Mouse (Mus musculus) right cerebral cortex, postnatal 14 days (tissue): ENCODE measurements around the gene 2810004N23Rik.

Experiments
- DNase-seq: peaks from one replicate; pipeline ENCODE4 v3.0.0; 2022

Gene 2810004N23Rik

GRCm38 (mm10) chr8:124862321-124863162 is at the start of gene 2810004N23Rik, which contains the start of gene Gnpat:
2810004N23Rik (minus strand) TSS chr8:124863120.
Gnpat (plus strand) TSS chr8:124863033.
- DNase-seq, result peak; percentile 95

GRCm38 (mm10) chr8:124911938-124912872 is 49.3 kb upstream of the 2810004N23Rik start:
- DNase-seq, result no peak

- no peak for DNase-seq
Observed at GRCm38 (mm10) chr8:124910349-124910748, 47.4 kb upstream of the 2810004N23Rik start.

GRCm38 (mm10) chr8:124909936-124910335 is 47.0 kb upstream of the 2810004N23Rik start:
- no peak for DNase-seq

- DNase-seq, result no peak
Observed at GRCm38 (mm10) chr8:124905482-124905881, 42.6 kb upstream of the 2810004N23Rik start.

- DNase-seq, result no peak
Observed at GRCm38 (mm10) chr8:124903198-124903597, 40.3 kb upstream of the 2810004N23Rik start.

- DNase-seq, result no peak
Observed at GRCm38 (mm10) chr8:124898251-124898905, 35.5 kb upstream of the 2810004N23Rik start.

GRCm38 (mm10) chr8:124897386-124898250 is 34.7 kb upstream of the 2810004N23Rik start, which contains the start of the genes Exoc8 and Sprtn:
Exoc8 (minus strand) TSS chr8:124897705.
Sprtn (plus strand) TSS chr8:124897886.
- peak; percentile 98 for DNase-seq

- peak; percentile 73 for DNase-seq
Observed at GRCm38 (mm10) chr8:124896632-124897385, 33.9 kb upstream of the 2810004N23Rik start.

- DNase-seq, result peak; percentile 26
Observed at GRCm38 (mm10) chr8:124896010-124896631, 33.2 kb upstream of the 2810004N23Rik start.

- no peak for DNase-seq
Observed at GRCm38 (mm10) chr8:124892596-124892995, 29.7 kb upstream of the 2810004N23Rik start.

GRCm38 (mm10) chr8:124888385-124888784 is 25.5 kb upstream of the 2810004N23Rik start:
- no peak for DNase-seq

- no peak for DNase-seq
Observed at GRCm38 (mm10) chr8:124878946-124879526, 16.1 kb upstream of the 2810004N23Rik start.

- no peak for DNase-seq
Observed at GRCm38 (mm10) chr8:124878141-124878540, 15.2 kb upstream of the 2810004N23Rik start.

GRCm38 (mm10) chr8:124872690-124873089 is 9.8 kb upstream of the 2810004N23Rik start:
- DNase-seq, result no peak

- DNase-seq, result no peak
Observed at GRCm38 (mm10) chr8:124872081-124872480, 9.2 kb upstream of the 2810004N23Rik start.

GRCm38 (mm10) chr8:124871474-124871873 is 8.6 kb upstream of the 2810004N23Rik start:
- no peak for DNase-seq

- DNase-seq, result no peak
Observed at GRCm38 (mm10) chr8:124869708-124870107, 6.8 kb upstream of the 2810004N23Rik start.

GRCm38 (mm10) chr8:124867126-124867525 is 4.2 kb upstream of the 2810004N23Rik start:
- no peak for DNase-seq

GRCm38 (mm10) chr8:124866669-124867068 is 3.7 kb upstream of the 2810004N23Rik start:
- DNase-seq, result no peak
